Mouse (Mus musculus): ENCODE measurements around the gene Rabgap1l. TPM values are rescaled to one million over a fixed set of nuclear protein-coding genes. Genes with fewer than 3 reads are reported as not detected.

Gene Rabgap1l
- polyA plus RNA-seq, 1 experiment from 2014 or later = 12.0 TPM

DNA sequence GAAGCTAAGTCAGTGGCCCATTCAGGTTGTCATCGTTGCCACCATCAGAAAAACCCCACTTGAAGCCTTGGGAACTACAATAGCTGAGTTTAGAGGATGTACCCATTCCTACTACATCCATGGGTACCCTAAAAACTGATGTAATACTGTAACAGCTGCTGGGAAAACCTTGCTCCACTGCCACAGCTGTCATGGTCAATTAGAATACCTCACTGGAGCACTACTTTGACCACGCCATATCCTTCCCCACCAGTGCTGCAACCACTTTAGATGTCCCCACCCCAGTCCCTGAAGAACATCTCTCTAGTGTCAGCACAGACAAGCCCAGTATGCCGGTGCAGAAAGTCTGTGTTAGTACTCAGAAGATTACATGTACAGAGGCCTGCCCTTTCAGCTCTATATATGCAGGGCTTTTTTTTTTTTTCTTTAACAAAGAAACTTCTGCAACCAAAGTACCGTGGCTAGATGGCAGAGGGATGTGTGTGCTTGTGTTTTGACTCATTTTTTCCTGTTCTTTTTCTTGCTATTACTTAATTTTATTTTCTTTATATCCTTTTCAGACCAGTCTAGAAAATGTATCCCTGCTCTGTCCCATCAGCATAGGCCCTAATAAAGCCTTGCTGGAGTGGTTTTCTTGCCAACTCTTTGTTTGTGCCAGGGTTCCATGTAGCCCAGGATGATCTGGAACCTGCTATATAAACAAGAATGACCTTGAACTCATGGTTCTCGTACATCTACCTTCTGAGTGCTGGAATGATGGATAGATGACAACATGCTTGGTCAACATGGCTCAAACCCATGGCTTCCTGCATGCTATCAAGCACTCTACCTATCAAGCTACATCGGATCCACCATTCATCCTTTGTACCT is 100.6 kb downstream of the Rabgap1l start:
- no peaks in the 10 kb centered on the region for H3K27me3 ChIP-seq (ENCODE audit: insufficient read depth, low read length)
- no peaks in the 10 kb centered on the region for H3K4me1 ChIP-seq (replicated peaks; ENCODE audit: insufficient read depth, low read length)
- no peak for TF ChIP-seq CTCF (IDR thresholded peaks at IDR 0.05; ENCODE audit: low read depth)
- no peaks in the 10 kb centered on the region for H3K9me3 ChIP-seq (replicated peaks; ENCODE audit: low read length)
- H3K4me2 ChIP-seq (ENCODE audit: low read length) = no peak overlapping the region
- DNase-seq (ENCODE audit: low spot score) (no peak), ATAC-seq (replicated peaks; ENCODE audit: low FRiP score, low read depth) (no peak)
- H3K9ac ChIP-seq (ENCODE audit: low read depth, low read length) = no peak overlapping the region
- WGBS = 82% methylated on average over 6 of the region's 6 CpGs
- no peak overlapping the region for H3K27ac ChIP-seq
- H3K4me3 ChIP-seq (replicated peaks; ENCODE audit: low read depth, low read length) = no peak overlapping the region
- no peaks in the 10 kb centered on the region for H3K36me3 ChIP-seq (ENCODE audit: insufficient read depth, low read length)

GRCm38 (mm10) chr1:160691196-160691590 is 101.8 kb downstream of the Rabgap1l start:
- H3K4me2 ChIP-seq (ENCODE audit: low read length) = no peak overlapping the region
- H3K36me3 ChIP-seq (ENCODE audit: insufficient read depth, low read length) = no peaks in the 10 kb centered on the region
- no peak for TF ChIP-seq CTCF (IDR thresholded peaks at IDR 0.05; ENCODE audit: low read depth)
- H3K27me3 ChIP-seq (ENCODE audit: insufficient read depth, low read length) = no peaks in the 10 kb centered on the region
- DNase-seq (ENCODE audit: low spot score) (no peak), ATAC-seq (replicated peaks; ENCODE audit: low FRiP score, low read depth) (no peak)
- H3K4me1 ChIP-seq (replicated peaks; ENCODE audit: insufficient read depth, low read length) = no peaks in the 10 kb centered on the region
- H3K9me3 ChIP-seq (replicated peaks; ENCODE audit: low read length) = no peaks in the 10 kb centered on the region
- no peak overlapping the region for H3K27ac ChIP-seq
- no peak overlapping the region for H3K4me3 ChIP-seq (replicated peaks; ENCODE audit: low read depth, low read length)
- WGBS = 89% methylated on average over 1 of the region's 1 CpGs
- no peak overlapping the region for H3K9ac ChIP-seq (ENCODE audit: low read depth, low read length)

DNA sequence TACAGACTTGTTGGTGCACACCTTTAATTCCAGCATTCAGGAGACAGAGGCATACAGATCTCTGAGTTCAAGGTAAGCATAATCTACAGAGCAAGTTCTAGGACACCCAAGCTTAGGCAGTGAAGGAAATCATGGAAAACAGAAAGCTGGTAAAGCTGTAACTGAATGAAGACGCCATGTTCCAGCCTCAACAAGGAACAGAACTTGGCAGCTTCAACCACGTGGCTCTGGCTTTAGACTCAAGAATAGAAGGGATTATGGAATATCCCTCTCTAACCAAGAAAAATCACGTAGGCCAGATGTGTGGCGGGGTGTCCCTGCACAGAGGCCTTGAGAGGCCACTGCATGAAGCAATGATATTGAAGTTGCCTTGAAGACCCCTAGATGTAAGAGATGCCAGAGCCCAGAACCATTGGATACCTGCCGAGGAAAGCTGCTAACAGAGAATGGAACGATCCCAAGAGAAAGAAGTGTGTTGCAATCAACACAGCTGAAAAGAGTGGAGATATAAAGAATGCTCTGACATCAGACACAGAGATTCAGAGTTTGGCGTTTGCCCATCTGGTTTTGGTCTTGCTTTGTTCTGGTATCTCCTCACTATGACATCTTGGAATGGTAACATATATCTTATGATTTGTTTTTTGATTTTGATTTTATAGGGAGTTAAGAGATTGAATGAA is 102.4 kb downstream of the Rabgap1l start:
- TF ChIP-seq CTCF (IDR thresholded peaks at IDR 0.05; ENCODE audit: low read depth) = no peak
- DNase-seq (ENCODE audit: low spot score) = no peak

DNA sequence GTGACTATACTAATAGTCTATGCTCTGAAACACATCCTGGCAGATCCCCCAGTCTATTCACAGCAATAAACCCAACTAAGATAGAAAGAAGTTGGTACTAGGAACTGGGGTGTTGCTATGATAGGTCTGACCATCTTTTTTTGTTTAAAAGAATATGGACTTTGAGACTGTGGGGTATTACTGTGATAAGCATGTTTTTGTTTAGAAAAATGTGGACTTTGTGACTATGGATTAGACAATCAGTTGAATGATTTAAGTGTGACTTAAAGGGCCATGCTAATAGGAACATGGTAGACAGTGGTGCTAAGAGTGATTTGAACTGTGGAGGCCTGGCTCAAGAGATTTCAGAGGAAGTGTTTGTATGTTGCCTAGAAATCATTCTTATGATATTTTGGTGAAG is 103.5 kb downstream of the Rabgap1l start:
- H3K9ac ChIP-seq (ENCODE audit: low read depth, low read length) = no peak overlapping the region

More for the DNA sequence above, 102.4 kb downstream of the Rabgap1l start:
- 91% methylated on average over 7 of the region's 7 CpGs for WGBS
- no peak for ATAC-seq (replicated peaks; ENCODE audit: low FRiP score, low read depth)
- Histone ChIP-seq H3K27me3 (ENCODE audit: insufficient read depth, low read length) (no peaks in the 10 kb centered on the region), H3K4me1 (replicated peaks; ENCODE audit: insufficient read depth, low read length) (no peaks in the 10 kb centered on the region), H3K27ac (no peak overlapping the region), H3K36me3 (ENCODE audit: insufficient read depth, low read length) (no peaks in the 10 kb centered on the region), H3K4me2 (ENCODE audit: low read length) (no peak overlapping the region), H3K9me3 (replicated peaks; ENCODE audit: low read length) (no peaks in the 10 kb centered on the region; the same call in 1 of the 2 replicates), H3K9ac (ENCODE audit: low read depth, low read length) (no peak overlapping the region), H3K4me3 (replicated peaks; ENCODE audit: low read depth, low read length) (no peak overlapping the region)

GRCm38 (mm10) chr1:160684251-160684650 is 108.8 kb downstream of the Rabgap1l start:
- Histone ChIP-seq H3K4me1 (replicated peaks; ENCODE audit: insufficient read depth, low read length) (no peaks in the 10 kb centered on the region), H3K4me2 (ENCODE audit: low read length) (no peak overlapping the region), H3K36me3 (ENCODE audit: insufficient read depth, low read length) (no peaks in the 10 kb centered on the region), H3K27ac (no peak overlapping the region), H3K27me3 (ENCODE audit: insufficient read depth, low read length) (no peaks in the 10 kb centered on the region), H3K4me3 (replicated peaks; ENCODE audit: low read depth, low read length) (no peak overlapping the region), H3K9ac (ENCODE audit: low read depth, low read length) (no peak overlapping the region), H3K9me3 (replicated peaks; ENCODE audit: low read length) (no peaks in the 10 kb centered on the region; the same call in 1 of the 2 replicates)
- ATAC-seq (replicated peaks; ENCODE audit: low FRiP score, low read depth) (no peak), DNase-seq (ENCODE audit: low spot score) (no peak)
- WGBS = 89% methylated on average over 2 of the region's 2 CpGs
- no peak for TF ChIP-seq CTCF (IDR thresholded peaks at IDR 0.05; ENCODE audit: low read depth)

More for the DNA sequence above, 103.5 kb downstream of the Rabgap1l start:
- TF ChIP-seq CTCF (IDR thresholded peaks at IDR 0.05; ENCODE audit: low read depth) = no peak
- DNase-seq (ENCODE audit: low spot score) = no peak
- H3K4me1 ChIP-seq (replicated peaks; ENCODE audit: insufficient read depth, low read length) = no peaks in the 10 kb centered on the region
- H3K4me3 ChIP-seq (replicated peaks; ENCODE audit: low read depth, low read length) = no peak overlapping the region
- no peaks in the 10 kb centered on the region; the same call in 1 of the 2 replicates for H3K9me3 ChIP-seq (replicated peaks; ENCODE audit: low read length)
- no peaks in the 10 kb centered on the region for H3K36me3 ChIP-seq (ENCODE audit: insufficient read depth, low read length)
- no peaks in the 10 kb centered on the region for H3K27me3 ChIP-seq (ENCODE audit: insufficient read depth, low read length)
- H3K4me2 ChIP-seq (ENCODE audit: low read length) = no peak overlapping the region
- no peak for ATAC-seq (replicated peaks; ENCODE audit: low FRiP score, low read depth)
- no peak overlapping the region for H3K27ac ChIP-seq

GRCm38 (mm10) chr1:160681398-160682050 is 111.5 kb downstream of the Rabgap1l start:
- no peaks in the 10 kb centered on the region for H3K4me1 ChIP-seq (replicated peaks; ENCODE audit: insufficient read depth, low read length)
- TF ChIP-seq CTCF (IDR thresholded peaks at IDR 0.05; ENCODE audit: low read depth) = no peak
- ATAC-seq (replicated peaks; ENCODE audit: low FRiP score, low read depth) (no peak), DNase-seq (ENCODE audit: low spot score) (no peak)
- H3K9me3 ChIP-seq (replicated peaks; ENCODE audit: low read length) = no peaks in the 10 kb centered on the region; the same call in 1 of the 2 replicates
- H3K27me3 ChIP-seq (ENCODE audit: insufficient read depth, low read length) = no peaks in the 10 kb centered on the region
- H3K9ac ChIP-seq (ENCODE audit: low read depth, low read length) = no peak overlapping the region
- H3K36me3 ChIP-seq (ENCODE audit: insufficient read depth, low read length) = no peaks in the 10 kb centered on the region
- H3K4me2 ChIP-seq (ENCODE audit: low read length) = no peak overlapping the region
- 87% methylated on average over 3 of the region's 3 CpGs for WGBS
- H3K27ac ChIP-seq = no peak overlapping the region
- no peak overlapping the region for H3K4me3 ChIP-seq (replicated peaks; ENCODE audit: low read depth, low read length)

Measured in kidney, postnatal 0 days (tissue).